Mouse (Mus musculus): ENCODE measurements at regions not wholly inside any gene's neighbourhood (a gene's known extent, or its start where the extent isn't known, plus 50 kb on each side); places are given as distances from the start of the nearest gene placed in this dataset.

- ATAC-seq (ENCODE audit: borderline replicate concordance, extremely low read depth, low FRiP score, low TSS enrichment): no peak
- no peak overlapping the region for H3K4me3 ChIP-seq
- no peak overlapping the region for H3K4me2 ChIP-seq
- no peaks in the 10 kb centered on the region for H3K9me3 ChIP-seq
- no peak overlapping the region for H3K27ac ChIP-seq
- H3K36me3 ChIP-seq: no peaks in the 10 kb centered on the region
- 57% methylated on average over 4 of the region's 4 CpGs for WGBS
- H3K4me1 ChIP-seq: no peaks in the 10 kb centered on the region
- peaks cover 24% of the 10 kb centered on the region; the same call in 1 of the 2 replicates for H3K27me3 ChIP-seq
- H3K9ac ChIP-seq: no peak overlapping the region
Measured at GRCm38 (mm10) chr9:61267541-61267940, 104.6 kb upstream of the Tle3 start.

GRCm38 (mm10) chr9:61268162-61268561 lies 104.0 kb upstream of the Tle3 start:
- ATAC-seq (ENCODE audit: borderline replicate concordance, extremely low read depth, low FRiP score, low TSS enrichment): no peak
- H3K4me1 ChIP-seq: no peaks in the 10 kb centered on the region
- 94% methylated on average over 2 of the region's 2 CpGs for WGBS
- no peak overlapping the region for H3K4me3 ChIP-seq
- H3K9ac ChIP-seq: no peak overlapping the region
- no peaks in the 10 kb centered on the region for H3K36me3 ChIP-seq
- H3K9me3 ChIP-seq: no peaks in the 10 kb centered on the region
- H3K27me3 ChIP-seq: peaks cover 27% of the 10 kb centered on the region; the same call in 1 of the 2 replicates
- H3K4me2 ChIP-seq: no peak overlapping the region
- no peak overlapping the region for H3K27ac ChIP-seq

- WGBS: 74% methylated on average over 2 of the region's 2 CpGs
- Histone ChIP-seq H3K4me1 (no peaks in the 10 kb centered on the region), H3K27ac (no peak overlapping the region), H3K4me2 (no peak overlapping the region), H3K4me3 (no peak overlapping the region), H3K27me3 (peaks cover 27% of the 10 kb centered on the region; the same call in 1 of the 2 replicates), H3K9me3 (no peaks in the 10 kb centered on the region), H3K9ac (no peak overlapping the region), H3K36me3 (no peaks in the 10 kb centered on the region)
- ATAC-seq (ENCODE audit: borderline replicate concordance, extremely low read depth, low FRiP score, low TSS enrichment): no peak
Measured at GRCm38 (mm10) chr9:61268681-61269080, 103.5 kb upstream of the Tle3 start.

- ATAC-seq (ENCODE audit: borderline replicate concordance, extremely low read depth, low FRiP score, low TSS enrichment): no peak
- Histone ChIP-seq H3K4me3 (no peak overlapping the region), H3K4me1 (no peaks in the 10 kb centered on the region), H3K27ac (no peak overlapping the region), H3K9me3 (no peaks in the 10 kb centered on the region), H3K4me2 (no peak overlapping the region), H3K9ac (no peak overlapping the region), H3K27me3 (peaks cover 27% of the 10 kb centered on the region; the same call in 1 of the 2 replicates), H3K36me3 (no peaks in the 10 kb centered on the region)
- 83% methylated on average over 5 of the region's 5 CpGs for WGBS
Measured at GRCm38 (mm10) chr9:61269151-61269870, 102.9 kb upstream of the Tle3 start.

GRCm38 (mm10) chr9:61271243-61271642 lies 100.9 kb upstream of the Tle3 start:
- Histone ChIP-seq H3K36me3 (no peaks in the 10 kb centered on the region), H3K4me2 (no peak overlapping the region), H3K4me3 (no peak overlapping the region), H3K9ac (no peak overlapping the region), H3K9me3 (no peaks in the 10 kb centered on the region), H3K4me1 (no peaks in the 10 kb centered on the region), H3K27ac (no peak overlapping the region), H3K27me3 (peaks cover 38% of the 10 kb centered on the region; the same call in 1 of the 2 replicates)
- ATAC-seq (ENCODE audit: borderline replicate concordance, extremely low read depth, low FRiP score, low TSS enrichment): no peak
- 83% methylated on average over 1 of the region's 1 CpGs for WGBS

GRCm38 (mm10) chr9:61271769-61272352 lies 100.3 kb upstream of the Tle3 start:
- Histone ChIP-seq H3K9me3 (no peaks in the 10 kb centered on the region), H3K27ac (no peak overlapping the region), H3K9ac (no peak overlapping the region), H3K4me1 (no peaks in the 10 kb centered on the region), H3K4me3 (no peak overlapping the region), H3K4me2 (no peak overlapping the region), H3K27me3 (peaks cover 44% of the 10 kb centered on the region; the same call in 1 of the 2 replicates), H3K36me3 (no peaks in the 10 kb centered on the region)
- ATAC-seq (ENCODE audit: borderline replicate concordance, extremely low read depth, low FRiP score, low TSS enrichment): no peak
- WGBS: 78% methylated on average over 5 of the region's 5 CpGs

- no peaks in the 10 kb centered on the region for H3K36me3 ChIP-seq
- no peak for ATAC-seq (ENCODE audit: borderline replicate concordance, extremely low read depth, low FRiP score, low TSS enrichment)
- no peak overlapping the region for H3K4me2 ChIP-seq
- H3K9ac ChIP-seq: no peak overlapping the region
- H3K27ac ChIP-seq: no peak overlapping the region
- no peaks in the 10 kb centered on the region for H3K9me3 ChIP-seq
- no peak overlapping the region for H3K4me3 ChIP-seq
- 79% methylated on average over 9 of the region's 9 CpGs for WGBS
- peaks cover 56% of the 10 kb centered on the region for H3K27me3 ChIP-seq
- H3K4me1 ChIP-seq: peaks cover 19% of the 10 kb centered on the region
Measured at GRCm38 (mm10) chr9:61274020-61274419, 98.1 kb upstream of the Tle3 start.

- Histone ChIP-seq H3K27me3 (peaks cover 67% of the 10 kb centered on the region), H3K9me3 (no peaks in the 10 kb centered on the region), H3K4me3 (no peak overlapping the region), H3K9ac (no peak overlapping the region), H3K4me1 (peaks cover 23% of the 10 kb centered on the region), H3K36me3 (no peaks in the 10 kb centered on the region), H3K27ac (0 out of 2 replicates have a peak overlapping the region, but pooled peaks have one; percentile 14), H3K4me2 (peak overlapping the region; percentile 43)
- 9% methylated on average over 21 of the region's 21 CpGs for WGBS
- no peak for ATAC-seq (ENCODE audit: borderline replicate concordance, extremely low read depth, low FRiP score, low TSS enrichment)
Measured at GRCm38 (mm10) chr9:61277369-61278215, 94.6 kb upstream of the Tle3 start.

- no peak overlapping the region for H3K4me3 ChIP-seq
- ATAC-seq (ENCODE audit: borderline replicate concordance, extremely low read depth, low FRiP score, low TSS enrichment): peak; percentile 63; the same call in 1 of the 2 replicates
- WGBS: 6% methylated on average over 12 of the region's 12 CpGs
- H3K27me3 ChIP-seq: peaks cover 70% of the 10 kb centered on the region
- 0 out of 2 replicates have a peak overlapping the region, but pooled peaks have one; percentile 49 for H3K27ac ChIP-seq
- peak overlapping the region; percentile 43 for H3K4me2 ChIP-seq
- peaks cover 23% of the 10 kb centered on the region for H3K4me1 ChIP-seq
- H3K36me3 ChIP-seq: no peaks in the 10 kb centered on the region
- no peaks in the 10 kb centered on the region for H3K9me3 ChIP-seq
- H3K9ac ChIP-seq: no peak overlapping the region
Measured at GRCm38 (mm10) chr9:61278216-61278758, 93.9 kb upstream of the Tle3 start.

GRCm38 (mm10) chr9:61279044-61279543 lies 93.1 kb upstream of the Tle3 start:
- peak; percentile 21; the same call in 1 of the 2 replicates for ATAC-seq (ENCODE audit: borderline replicate concordance, extremely low read depth, low FRiP score, low TSS enrichment)
- H3K4me1 ChIP-seq: peaks cover 23% of the 10 kb centered on the region
- no peaks in the 10 kb centered on the region for H3K9me3 ChIP-seq
- H3K27ac ChIP-seq: peak overlapping the region; percentile 49; the same call in 1 of the 2 replicates
- no peak overlapping the region for H3K9ac ChIP-seq
- WGBS: 48% methylated on average over 9 of the region's 9 CpGs
- H3K36me3 ChIP-seq: no peaks in the 10 kb centered on the region
- H3K27me3 ChIP-seq: peaks cover 78% of the 10 kb centered on the region
- H3K4me3 ChIP-seq: no peak overlapping the region
- H3K4me2 ChIP-seq: no peak overlapping the region; the same call in 1 of the 2 replicates

- no peak for ATAC-seq (ENCODE audit: borderline replicate concordance, extremely low read depth, low FRiP score, low TSS enrichment)
- Histone ChIP-seq H3K4me2 (no peak overlapping the region), H3K9ac (no peak overlapping the region), H3K4me3 (no peak overlapping the region), H3K27ac (no peak overlapping the region), H3K36me3 (no peaks in the 10 kb centered on the region), H3K4me1 (peaks cover 23% of the 10 kb centered on the region), H3K27me3 (peaks cover 75% of the 10 kb centered on the region), H3K9me3 (no peaks in the 10 kb centered on the region)
- WGBS: 78% methylated on average over 12 of the region's 12 CpGs
Measured at GRCm38 (mm10) chr9:61280856-61281582, 91.1 kb upstream of the Tle3 start.

All from lung, embryonic 15.5 days (tissue).